Mouse (Mus musculus) erythroid progenitor cell, adult 5-6 weeks (primary cell): Measurements from ENCODE around the gene Slc15a5. TPM values are rescaled to one million over a fixed set of nuclear protein-coding genes. Genes with fewer than 3 reads are reported as not detected.

Experiments
- ATAC-seq: replicated peaks from 2 replicates; pipeline ENCODE4 v1.8.0; 2016; ENCODE audit warnings: moderate number of reproducible peaks, mild to moderate bottlenecking, moderate TSS enrichment, inconsistent platforms; ENCODE audit not compliant: poor library complexity, low FRiP score, severe bottlenecking
- total RNA-seq, 2 experiments: library from RNA; stranded (forward) in 1 of 2; stranded (reverse) in 1 of 2; fragments of 150-400 nt in 1 of 2; fragments of 186-747, 209-891 nt in 1 of 2; gene quantifications; 2 replicates each; pipeline versions ENCODE4 v1.2.3 to v1.2.4; 2015 to 2017; ENCODE audit warnings: low replicate concordance in 2 of 2

Slc15a5 gene
- total RNA-seq, 2 experiments from 2014 or later, result not detected

GRCm38 (mm10) chr6:138070720-138071504 is 8.8 kb downstream of the Slc15a5 start:
- no peak for ATAC-seq

- ATAC-seq, result no peak
Measured at GRCm38 (mm10) chr6:138069921-138070320, 9.8 kb downstream of the Slc15a5 start.

- ATAC-seq, result 0 out of 2 replicates have a peak, but pooled peaks have one; percentile 19
Measured at GRCm38 (mm10) chr6:138055572-138055971, 24.1 kb downstream of the Slc15a5 start.

GRCm38 (mm10) chr6:138054956-138055355 is 24.8 kb downstream of the Slc15a5 start:
- ATAC-seq, result no peak

GRCm38 (mm10) chr6:138054166-138054565 is 25.6 kb downstream of the Slc15a5 start:
- no peak for ATAC-seq

- ATAC-seq, result no peak
Measured at GRCm38 (mm10) chr6:138053686-138054085, 26.0 kb downstream of the Slc15a5 start.

- no peak for ATAC-seq
Measured at GRCm38 (mm10) chr6:138045364-138045763, 34.4 kb downstream of the Slc15a5 start.

GRCm38 (mm10) chr6:138042891-138043290 is 36.8 kb downstream of the Slc15a5 start:
- ATAC-seq, result no peak

GRCm38 (mm10) chr6:138041865-138042264 is 37.9 kb downstream of the Slc15a5 start:
- ATAC-seq, result no peak

GRCm38 (mm10) chr6:138037587-138037986 is 42.1 kb downstream of the Slc15a5 start:
- no peak for ATAC-seq

GRCm38 (mm10) chr6:138036891-138037290 is 42.8 kb downstream of the Slc15a5 start:
- ATAC-seq, result no peak

GRCm38 (mm10) chr6:138016898-138017297 is 62.8 kb downstream of the Slc15a5 start:
- no peak for ATAC-seq

- no peak for ATAC-seq
Measured at GRCm38 (mm10) chr6:138014976-138015674, 64.6 kb downstream of the Slc15a5 start.

- ATAC-seq, result no peak
Measured at GRCm38 (mm10) chr6:138011955-138012354, 67.8 kb downstream of the Slc15a5 start.

GRCm38 (mm10) chr6:138007705-138008104 is 72.0 kb downstream of the Slc15a5 start:
- ATAC-seq, result no peak

- ATAC-seq, result no peak
Measured at GRCm38 (mm10) chr6:138006525-138007251, 73.0 kb downstream of the Slc15a5 start.

GRCm38 (mm10) chr6:137989853-137990252 is 89.9 kb downstream of the Slc15a5 start:
- ATAC-seq, result no peak

GRCm38 (mm10) chr6:137985169-137985568 is 94.5 kb downstream of the Slc15a5 start:
- ATAC-seq, result no peak

GRCm38 (mm10) chr6:137982195-137982737 is 97.5 kb downstream of the Slc15a5 start:
- no peak for ATAC-seq
